Comparison of ENCODE assay signal across 19 mouse cellular contexts in the genomic region with DNA sequence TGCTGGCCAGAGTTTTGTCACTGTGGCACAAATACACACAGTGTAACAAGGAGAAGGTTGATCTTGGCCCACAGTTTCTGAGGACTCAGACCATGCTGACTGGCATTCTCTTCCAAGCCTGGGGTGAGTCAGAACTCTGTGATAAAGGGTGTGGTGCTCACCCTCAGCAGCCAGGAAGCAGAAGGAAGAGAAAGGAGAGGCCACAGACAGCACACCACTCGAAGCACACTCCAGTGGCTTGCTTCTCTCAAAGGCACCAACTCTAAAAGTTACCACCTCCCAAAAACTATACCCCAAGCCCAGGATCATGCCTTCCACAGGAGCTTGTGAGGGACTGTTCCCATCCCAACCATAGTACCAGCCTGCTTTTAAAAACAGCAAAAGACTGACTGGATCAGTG.
DNase-seq lines count a peak whose midpoint lies in the region; TF ChIP-seq lines count a peak whose summit lies in the region.
"Had no signal": no experiment of that assay in that cellular context is flagged by ENCODE, and none has a peak within 500 bp of the region (broad histone marks: within the 10 kb centered on the region; RNA-seq: fewer than 3 reads in every experiment).

No protein-coding gene starts in this region.

- 94% methylated on average over 1 of the region's 1 CpGs for WGBS in heart, embryonic 10.5 days
- 89% methylated on average over 1 of the region's 1 CpGs for WGBS in kidney, adult 2 months

- H3K27ac ChIP-seq in heart, embryonic 10.5 days: no peak overlapping the region
- peak overlapping the region; percentile 43 for H3K27ac ChIP-seq in bone marrow macrophage, adult 2 months (ENCODE audit: insufficient read depth, low read depth, low read length)
- H3K27ac ChIP-seq in kidney, adult 2 months (ENCODE audit: insufficient read depth, low read depth, low read length): no peak overlapping the region
- H3K27ac ChIP-seq: forebrain, embryonic 13.5 days; gastrocnemius, adult 2 months; hindbrain, embryonic 12.5 days had no signal

- no peaks in the 10 kb centered on the region for H3K27me3 ChIP-seq in heart, embryonic 10.5 days (ENCODE audit: insufficient read depth, poor library complexity, severe bottlenecking)
- no peaks in the 10 kb centered on the region for H3K27me3 ChIP-seq in kidney, adult 2 months (replicated peaks; ENCODE audit: control insufficient read depth, insufficient read depth, low read length)
- H3K27me3 ChIP-seq: forebrain, embryonic 13.5 days; hindbrain, embryonic 12.5 days had no signal

- peak; percentile 76 for DNase-seq in heart, adult 11 months
- no peak for DNase-seq in heart, embryonic 10.5 days (ENCODE audit: low spot score)
- peak; percentile 55 to 56 for DNase-seq in natural killer cell, adult 2 months (ENCODE audit: low spot score in 2 of 2)
- no peak for DNase-seq in frontal cortex, postnatal 25 days (ENCODE audit: low spot score in 2 of 2)
- no peak for DNase-seq in Muller cell, postnatal 12 days (ENCODE audit: inconsistent ontology term)
- DNase-seq in kidney, adult 2 months: no peak
- DNase-seq: adrenal gland, adult 8-10 months; adrenal gland, postnatal 36 days; cerebellum, adult 11 months; cerebellum, adult 8-10 months; cerebellum, postnatal 36 days; forebrain, postnatal 0 days; gastrocnemius, adult 2 months; gastrocnemius, postnatal 25 days; heart, postnatal 10 days; heart, postnatal 4 days had no signal

- TF ChIP-seq CTCF in bone marrow macrophage, adult 2 months (IDR thresholded peaks at IDR 0.05; ENCODE audit: low read depth, low read length): no peak
- no peak for TF ChIP-seq CTCF in kidney, adult 2 months (conservative IDR thresholded peaks at IDR 0.05; ENCODE audit: insufficient read depth, insufficient read length, low read depth, low read length)

- no peaks in the 10 kb centered on the region for H3K36me3 ChIP-seq in heart, embryonic 10.5 days
- no peaks in the 10 kb centered on the region for H3K36me3 ChIP-seq in kidney, adult 2 months (ENCODE audit: control insufficient read depth, insufficient read depth, low read length)
- H3K36me3 ChIP-seq: hindbrain, embryonic 12.5 days had no signal

- no peaks in the 10 kb centered on the region for H3K4me1 ChIP-seq in heart, embryonic 10.5 days
- H3K4me1 ChIP-seq in bone marrow macrophage, adult 2 months (ENCODE audit: control insufficient read depth, insufficient read depth, low read length): peaks cover 40% of the 10 kb centered on the region
- no peaks in the 10 kb centered on the region for H3K4me1 ChIP-seq in kidney, adult 2 months (ENCODE audit: control insufficient read depth, insufficient read depth, low read length)
- H3K4me1 ChIP-seq: forebrain, embryonic 13.5 days; hindbrain, embryonic 12.5 days had no signal

- H3K9me3 ChIP-seq in heart, embryonic 10.5 days: no peaks in the 10 kb centered on the region
- H3K9me3 ChIP-seq: forebrain, embryonic 13.5 days; hindbrain, embryonic 12.5 days had no signal

- no peak for TF ChIP-seq POLR2A in bone marrow macrophage, adult 2 months (IDR thresholded peaks at IDR 0.05; ENCODE audit: borderline replicate concordance, low read depth, low read length)
- TF ChIP-seq POLR2A in kidney, adult 2 months (IDR thresholded peaks at IDR 0.05; ENCODE audit: low read depth, low read length): no peak

- H3K4me3 ChIP-seq in heart, embryonic 10.5 days: no peak overlapping the region
- H3K4me3 ChIP-seq in bone marrow macrophage, adult 2 months (ENCODE audit: insufficient read depth, low read length): no peak overlapping the region
- H3K4me3 ChIP-seq in kidney, adult 2 months (ENCODE audit: insufficient read depth, low read depth, low read length): no peak overlapping the region
- H3K4me3 ChIP-seq: forebrain, embryonic 13.5 days; gastrocnemius, adult 2 months; hindbrain, embryonic 12.5 days had no signal

Comparison
In these comparisons a context has a peak if more than half of its experiments do, and no peak if none do; other contexts are left out.
1. DNase-seq: peak in heart, adult 11 months (single experiment) and natural killer cell, adult 2 months (2 of 2); none in heart, embryonic 10.5 days (single experiment), frontal cortex, postnatal 25 days (0 of 2), Muller cell, postnatal 12 days (single experiment) and kidney, adult 2 months (single experiment).